Mouse (Mus musculus) splenic B cell, adult 2 months (primary cell): ENCODE results near the gene Abcg5.

Experiments used
- DNase-seq: peaks from one replicate; pipeline ENCODE4 v3.0.0-alpha.2; 2011; ENCODE audit warnings: low read depth, low spot score
- H3K27me3 ChIP-seq: 2 replicates; pipeline ENCODE4 v1.6.1; 2012; ENCODE audit warnings: mild to moderate bottlenecking, low read length, moderate library complexity, mixed read lengths; ENCODE audit not compliant: control insufficient read depth, poor library complexity, insufficient read depth, severe bottlenecking
- H3K36me3 ChIP-seq: 2 replicates; pipeline ENCODE4 v1.6.1; 2012; ENCODE audit warnings: mild to moderate bottlenecking, low read length, moderate library complexity, mixed read lengths; ENCODE audit not compliant: control insufficient read depth, poor library complexity, insufficient read depth, severe bottlenecking

Abcg5 gene

GRCm38 (mm10) chr17:84682734-84683717, at the start of gene Abcg5:
TSS of gene Abcg5 (minus strand) at chr17:84683011.
- Histone ChIP-seq H3K36me3 (no peaks in the 10 kb centered on the region), H3K27me3 (no peaks in the 10 kb centered on the region)
- no peak for DNase-seq

- no peaks in the 10 kb centered on the region for H3K27me3 ChIP-seq
- no peak for DNase-seq
Observed at GRCm38 (mm10) chr17:84732612-84733011, 49.8 kb upstream of the Abcg5 start.

GRCm38 (mm10) chr17:84731361-84731760, 48.5 kb upstream of the Abcg5 start:
- DNase-seq = no peak
- Histone ChIP-seq H3K27me3 (no peaks in the 10 kb centered on the region), H3K36me3 (peaks cover 2% of the 10 kb centered on the region; the same call in 1 of the 2 replicates)

More at GRCm38 (mm10) chr17:84732612-84733011, 49.8 kb upstream of the Abcg5 start:
- peaks cover 2% of the 10 kb centered on the region; the same call in 1 of the 2 replicates for H3K36me3 ChIP-seq

GRCm38 (mm10) chr17:84729140-84729539, 46.3 kb upstream of the Abcg5 start:
- peaks cover 2% of the 10 kb centered on the region; the same call in 1 of the 2 replicates for H3K36me3 ChIP-seq
- no peaks in the 10 kb centered on the region for H3K27me3 ChIP-seq
- DNase-seq = no peak

GRCm38 (mm10) chr17:84728201-84728911, 45.5 kb upstream of the Abcg5 start:
- DNase-seq = no peak
- no peaks in the 10 kb centered on the region for H3K36me3 ChIP-seq
- H3K27me3 ChIP-seq = no peaks in the 10 kb centered on the region

GRCm38 (mm10) chr17:84725163-84725562, 42.4 kb upstream of the Abcg5 start:
- no peak for DNase-seq
- Histone ChIP-seq H3K36me3 (peaks cover 7% of the 10 kb centered on the region), H3K27me3 (no peaks in the 10 kb centered on the region)

GRCm38 (mm10) chr17:84724028-84724427, 41.2 kb upstream of the Abcg5 start:
- no peaks in the 10 kb centered on the region for H3K27me3 ChIP-seq
- peaks cover 7% of the 10 kb centered on the region for H3K36me3 ChIP-seq
- DNase-seq = no peak

GRCm38 (mm10) chr17:84719105-84719504, 36.3 kb upstream of the Abcg5 start:
- no peak for DNase-seq
- Histone ChIP-seq H3K36me3 (peaks cover 9% of the 10 kb centered on the region), H3K27me3 (no peaks in the 10 kb centered on the region)

GRCm38 (mm10) chr17:84717416-84717815, 34.6 kb upstream of the Abcg5 start:
- H3K36me3 ChIP-seq = peaks cover 9% of the 10 kb centered on the region
- H3K27me3 ChIP-seq = no peaks in the 10 kb centered on the region
- no peak for DNase-seq

GRCm38 (mm10) chr17:84716252-84716872, 33.6 kb upstream of the Abcg5 start:
- DNase-seq = no peak
- Histone ChIP-seq H3K36me3 (0 out of 2 replicates have a peak, but pooled peaks cover 2% of the 10 kb centered on the region), H3K27me3 (no peaks in the 10 kb centered on the region)

- peaks cover 6% of the 10 kb centered on the region; the same call in 1 of the 2 replicates for H3K36me3 ChIP-seq
- DNase-seq = no peak
- H3K27me3 ChIP-seq = no peaks in the 10 kb centered on the region
Observed at GRCm38 (mm10) chr17:84714930-84715329, 32.1 kb upstream of the Abcg5 start.

GRCm38 (mm10) chr17:84713563-84714164, 30.9 kb upstream of the Abcg5 start:
- Histone ChIP-seq H3K27me3 (no peaks in the 10 kb centered on the region), H3K36me3 (peaks cover 7% of the 10 kb centered on the region; the same call in 1 of the 2 replicates)
- DNase-seq = no peak

GRCm38 (mm10) chr17:84709403-84709851, 26.6 kb upstream of the Abcg5 start:
- peaks cover 7% of the 10 kb centered on the region; the same call in 1 of the 2 replicates for H3K36me3 ChIP-seq
- no peak for DNase-seq

GRCm38 (mm10) chr17:84708818-84709217, 26.0 kb upstream of the Abcg5 start:
- no peak for DNase-seq
- Histone ChIP-seq H3K27me3 (no peaks in the 10 kb centered on the region), H3K36me3 (peaks cover 5% of the 10 kb centered on the region; the same call in 1 of the 2 replicates)

More at GRCm38 (mm10) chr17:84709403-84709851, 26.6 kb upstream of the Abcg5 start:
- no peaks in the 10 kb centered on the region for H3K27me3 ChIP-seq
